Mouse (Mus musculus) megakaryocyte, adult 5-6 weeks (primary cell): ENCODE data around the gene Vmn1r104. TPM values are rescaled to one million over a fixed set of nuclear protein-coding genes. Genes with fewer than 3 reads are reported as not detected.
"Not testable (repeated sequence)": the region's sequence is repeated elsewhere in the genome, so short reads cannot be mapped to it uniquely, and the experiment has no call there.

Experiments
- ATAC-seq: 2 replicates; pipeline ENCODE4 v1.8.0; 2016; ENCODE audit warnings: mild to moderate bottlenecking, inconsistent platforms; ENCODE audit not compliant: poor library complexity, severe bottlenecking
- total RNA-seq, 2 experiments: library from RNA; stranded (forward) in 1 of 2; stranded (reverse) in 1 of 2; fragments of 153-499, 151-499 nt in 1 of 2; fragments of 221-1000, 200-1000 nt in 1 of 2; gene quantifications; 2 replicates each; pipeline versions ENCODE4 v1.2.3 to v1.2.4; 2015 to 2017

Vmn1r104 gene
- total RNA-seq (2015): not detected in 2 replicates
- total RNA-seq (2017): not detected in 2 replicates

GRCm38 (mm10) chr7:20533537-20533936 lies at the start of gene Vmn1r104:
Vmn1r104 (plus strand) TSS chr7:20533837.
- ATAC-seq: not testable (repeated sequence)

GRCm38 (mm10) chr7:20510434-20510833 lies 23.2 kb upstream of the Vmn1r104 start, which contains the start of gene Vmn1r103:
Vmn1r103 (minus strand) TSS chr7:20510534.
- ATAC-seq: not testable (repeated sequence)

DNA sequence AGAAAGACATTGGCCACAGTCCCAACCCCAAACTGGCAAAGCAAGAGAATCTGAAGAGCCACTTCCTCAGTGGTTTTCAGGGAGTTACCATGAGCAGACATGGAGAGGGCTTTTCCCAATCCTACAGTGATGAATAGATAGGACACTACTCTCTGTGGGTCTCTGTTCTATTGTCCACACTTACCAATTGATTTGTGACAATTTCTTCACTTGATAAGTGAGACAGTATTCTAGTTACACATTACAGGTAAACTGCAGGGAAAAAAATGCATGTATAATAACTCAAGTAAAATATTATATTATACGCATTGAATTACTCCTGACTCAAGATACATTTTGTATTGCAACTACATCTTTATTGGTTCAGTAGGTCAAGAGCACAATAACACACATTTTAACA lies 12.0 kb downstream of the Vmn1r104 start, which contains the start of gene Gm5726:
TSS of gene Gm5726 (minus strand) at position 101 of the 400 bp plus-strand sequence.
- ATAC-seq: not testable (repeated sequence)

- ATAC-seq: not testable (repeated sequence)
Observed at GRCm38 (mm10) chr7:20576141-20576540, 42.5 kb downstream of the Vmn1r104 start, which contains the start of gene Gm4141. Gm4141 (minus strand) TSS chr7:20576241.

Other genes starting within 250 kb of the Vmn1r104 start
- gene Gm4133, start 199.8 kb upstream of the Vmn1r104 start, total RNA-seq (2015): not detected in 2 replicates
- gene Gm4133, start 199.8 kb upstream of the Vmn1r104 start, total RNA-seq (2017): not detected in 2 replicates
- not detected in 2 replicates for gene Gm5728, start 158.4 kb upstream of the Vmn1r104 start, total RNA-seq (2015)
- not detected in 2 replicates for gene Gm5728, start 158.4 kb upstream of the Vmn1r104 start, total RNA-seq (2017)
- gene Vmn1r100, start 115.9 kb upstream of the Vmn1r104 start, total RNA-seq (2015): not detected in 2 replicates
- gene Vmn1r100, start 115.9 kb upstream of the Vmn1r104 start, total RNA-seq (2017): not detected in 2 replicates
- not detected in 2 replicates for gene Vmn1r101, start 91.2 kb upstream of the Vmn1r104 start, total RNA-seq (2015)
- not detected in 2 replicates for gene Vmn1r101, start 91.2 kb upstream of the Vmn1r104 start, total RNA-seq (2017)
- gene Gm10670, start 58.9 kb upstream of the Vmn1r104 start, total RNA-seq (2015): not detected in 2 replicates
- not detected in 2 replicates for gene Gm10670, start 58.9 kb upstream of the Vmn1r104 start, total RNA-seq (2017)
- not detected in 2 replicates for gene Vmn1r103, start 23.3 kb upstream of the Vmn1r104 start, total RNA-seq (2015)
- gene Vmn1r103, start 23.3 kb upstream of the Vmn1r104 start, total RNA-seq (2017): not detected in 2 replicates
- gene Gm5726, start 11.9 kb downstream of the Vmn1r104 start, total RNA-seq (2015): not detected in 2 replicates
- gene Gm5726, start 11.9 kb downstream of the Vmn1r104 start, total RNA-seq (2017): not detected in 2 replicates
- not detected in 2 replicates for gene Gm4141, start 42.4 kb downstream of the Vmn1r104 start, total RNA-seq (2015)
- gene Gm4141, start 42.4 kb downstream of the Vmn1r104 start, total RNA-seq (2017): not detected in 2 replicates
- not detected in 2 replicates for gene Gm4513, start 65.2 kb downstream of the Vmn1r104 start, total RNA-seq (2015)
- gene Gm4513, start 65.2 kb downstream of the Vmn1r104 start, total RNA-seq (2017): not detected in 2 replicates
- gene Vmn1r107, start 135.1 kb downstream of the Vmn1r104 start, total RNA-seq (2015): not detected in 2 replicates
- not detected in 2 replicates for gene Vmn1r107, start 135.1 kb downstream of the Vmn1r104 start, total RNA-seq (2017)
- not detected in 2 replicates for gene Vmn1r111, start 169.4 kb downstream of the Vmn1r104 start, total RNA-seq (2015)
- not detected in 2 replicates for gene Vmn1r111, start 169.4 kb downstream of the Vmn1r104 start, total RNA-seq (2017)
- gene Gm10668, start 196.8 kb downstream of the Vmn1r104 start, total RNA-seq (2015): not detected in 2 replicates
- not detected in 2 replicates for gene Gm10668, start 196.8 kb downstream of the Vmn1r104 start, total RNA-seq (2017)
- not detected in 2 replicates for gene Vmn1r112, start 237.3 kb downstream of the Vmn1r104 start, total RNA-seq (2015)
- gene Vmn1r112, start 237.3 kb downstream of the Vmn1r104 start, total RNA-seq (2017): not detected in 2 replicates